9 mouse cellular contexts compared by ENCODE assay signal in genomic region chr1:163091438-163092155, GRCm38 (mm10). TPM values are rescaled to one million over a fixed set of nuclear protein-coding genes. Genes with fewer than 3 reads are reported as not detected.
A peak's percentile ranks its signal among the peaks of the same experiment; 100 is the strongest.
DNase-seq lines count a peak whose midpoint lies in the region; ATAC-seq and TF ChIP-seq lines count a peak whose summit lies in the region.
"Had no signal": no experiment of that assay in that cellular context is flagged by ENCODE, and none has a peak within 500 bp of the region (broad histone marks: within the 10 kb centered on the region; RNA-seq: fewer than 3 reads in every experiment).

No protein-coding gene starts in this region.

- no peak overlapping the region for H3K27ac ChIP-seq in heart, embryonic 12.5 days (ENCODE audit: poor library complexity, severe bottlenecking)
- H3K27ac ChIP-seq in MEL (ENCODE audit: control insufficient read depth, low read depth, low read length): no peak overlapping the region
- H3K27ac ChIP-seq in hindbrain, embryonic 11.5 days (ENCODE audit: low read depth, low read length): no peak overlapping the region
- H3K27ac ChIP-seq in limb, embryonic 11.5 days (replicated peaks; ENCODE audit: low read depth, low read length): no peak overlapping the region
- H3K27ac ChIP-seq: liver, embryonic 15.5 days had no signal

- H3K9me3 ChIP-seq in heart, embryonic 12.5 days (replicated peaks): no peaks in the 10 kb centered on the region
- no peaks in the 10 kb centered on the region for H3K9me3 ChIP-seq in MEL (replicated peaks; ENCODE audit: insufficient read depth, low read length)
- no peaks in the 10 kb centered on the region for H3K9me3 ChIP-seq in hindbrain, embryonic 11.5 days (ENCODE audit: control insufficient read depth, low read length)
- H3K9me3 ChIP-seq in limb, embryonic 11.5 days (ENCODE audit: control insufficient read depth, low read length): no peaks in the 10 kb centered on the region
- H3K9me3 ChIP-seq: liver, embryonic 15.5 days had no signal

- TF ChIP-seq EP300 in MEL (IDR thresholded peaks at IDR 0.05; ENCODE audit: low read depth in 1 of 2, low read length in 2 of 2): no peak

- ATAC-seq in heart, embryonic 12.5 days (ENCODE audit: insufficient number of reproducible peaks, low FRiP score): no peak
- peak; percentile 51; the same call in 1 of the 2 replicates for ATAC-seq in hindbrain, embryonic 11.5 days (ENCODE audit: low FRiP score)
- no peak for ATAC-seq in limb, embryonic 11.5 days (ENCODE audit: insufficient number of reproducible peaks, low FRiP score, low TSS enrichment, low read depth)

- no peak for TF ChIP-seq POLR2A in MEL (IDR thresholded peaks at IDR 0.05; ENCODE audit: control insufficient read depth in 1 of 2, insufficient read depth in 1 of 2, low read depth in 1 of 2, low read length in 2 of 2, poor library complexity in 1 of 2)

- WGBS in heart, embryonic 12.5 days: 49% methylated on average over 10 of the region's 10 CpGs
- 56% methylated on average over 10 of the region's 10 CpGs for WGBS in hindbrain, embryonic 11.5 days
- WGBS in limb, embryonic 11.5 days: 51% methylated on average over 10 of the region's 10 CpGs

- H3K4me1 ChIP-seq in heart, embryonic 12.5 days (replicated peaks): 0 out of 2 replicates have a peak, but pooled peaks cover 6% of the 10 kb centered on the region
- H3K4me1 ChIP-seq in MEL (ENCODE audit: control insufficient read depth in 1 of 2, insufficient read depth in 2 of 2, low read length in 2 of 2): no peaks in the 10 kb centered on the region
- H3K4me1 ChIP-seq in hindbrain, embryonic 11.5 days (replicated peaks; ENCODE audit: control insufficient read depth, insufficient read depth, low read length): no peaks in the 10 kb centered on the region
- no peaks in the 10 kb centered on the region for H3K4me1 ChIP-seq in limb, embryonic 11.5 days (ENCODE audit: control insufficient read depth, insufficient read depth, low read length)
- H3K4me1 ChIP-seq: liver, embryonic 15.5 days had no signal

- peak; percentile 33; the same call in 1 of the 2 replicates for TF ChIP-seq RAD21 in MEL (IDR thresholded peaks at IDR 0.05; ENCODE audit: low read depth, low read length)

- H3K79me2 ChIP-seq in MEL (ENCODE audit: control insufficient read depth, insufficient read depth, low read length, poor library complexity): no peaks in the 10 kb centered on the region

- H3K27me3 ChIP-seq in heart, embryonic 12.5 days (replicated peaks): no peaks in the 10 kb centered on the region
- no peaks in the 10 kb centered on the region for H3K27me3 ChIP-seq in MEL (ENCODE audit: control insufficient read depth in 1 of 2, insufficient read depth in 2 of 2, low read length in 2 of 2)
- H3K27me3 ChIP-seq in hindbrain, embryonic 11.5 days (ENCODE audit: control insufficient read depth, insufficient read depth, low read length): no peaks in the 10 kb centered on the region
- no peaks in the 10 kb centered on the region for H3K27me3 ChIP-seq in limb, embryonic 11.5 days (ENCODE audit: control insufficient read depth, insufficient read depth, low read length)
- H3K27me3 ChIP-seq: liver, embryonic 15.5 days had no signal

- no peak overlapping the region for H3K4me3 ChIP-seq in heart, embryonic 12.5 days
- no peak overlapping the region for H3K4me3 ChIP-seq in MEL (ENCODE audit: control insufficient read depth in 1 of 2, insufficient read depth in 1 of 2, low read depth in 2 of 2, low read length in 2 of 2)
- H3K4me3 ChIP-seq in hindbrain, embryonic 11.5 days (ENCODE audit: low read depth, low read length): no peak overlapping the region
- no peak overlapping the region for H3K4me3 ChIP-seq in limb, embryonic 11.5 days (ENCODE audit: low read depth, low read length)
- H3K4me3 ChIP-seq: liver, embryonic 15.5 days had no signal

- H3K36me3 ChIP-seq in heart, embryonic 12.5 days: no peaks in the 10 kb centered on the region
- no peaks in the 10 kb centered on the region for H3K36me3 ChIP-seq in MEL (ENCODE audit: control insufficient read depth in 1 of 2, insufficient read depth in 2 of 2, low read length in 2 of 2)
- no peaks in the 10 kb centered on the region for H3K36me3 ChIP-seq in hindbrain, embryonic 11.5 days (ENCODE audit: control insufficient read depth, insufficient read depth, low read length)
- no peaks in the 10 kb centered on the region for H3K36me3 ChIP-seq in limb, embryonic 11.5 days (ENCODE audit: control insufficient read depth, insufficient read depth, low read length)
- H3K36me3 ChIP-seq: liver, embryonic 15.5 days had no signal

- intact Hi-C loops in heart, postnatal 14 days (cut with DNase I): no loop called here

- DNase-seq in heart, postnatal 14 days: peak; percentile 7 to 29
- peak; percentile 8 for DNase-seq in MEL (ENCODE audit: low read depth, low spot score)
- peak; percentile 5 to 38 for DNase-seq in cerebellum, postnatal 25 days
- DNase-seq in hindbrain, embryonic 11.5 days (ENCODE audit: low spot score): peak; percentile 55
- peak; percentile 51 for DNase-seq in limb, embryonic 11.5 days (ENCODE audit: low spot score)
- DNase-seq in retina, adult 2 months (ENCODE audit: low read depth, low spot score): peak; percentile 13
- DNase-seq in spleen, postnatal 36 days (ENCODE audit: low spot score in 2 of 2): no peak

- H3K9ac ChIP-seq in heart, embryonic 12.5 days: no peak overlapping the region
- no peak overlapping the region for H3K9ac ChIP-seq in MEL (ENCODE audit: control insufficient read depth, low read depth, low read length, poor library complexity, severe bottlenecking)
- no peak overlapping the region for H3K9ac ChIP-seq in hindbrain, embryonic 11.5 days (ENCODE audit: low read depth, low read length)
- no peak overlapping the region for H3K9ac ChIP-seq in limb, embryonic 11.5 days (ENCODE audit: low read length)
- H3K9ac ChIP-seq: liver, embryonic 15.5 days had no signal

- TF ChIP-seq CTCF in MEL (IDR thresholded peaks at IDR 0.05 in 2 of 3, conservative IDR thresholded peaks at IDR 0.05 in 1 of 3; ENCODE audit: control insufficient read depth in 1 of 3, insufficient read depth in 1 of 3, low read depth in 2 of 3, low read length in 3 of 3, poor library complexity in 1 of 3, severe bottlenecking in 1 of 3): peak in 1 of 3 experiments; percentile 26; a peak in 2 of 6 replicates

- H3K4me2 ChIP-seq in heart, embryonic 12.5 days: no peak overlapping the region
- H3K4me2 ChIP-seq in hindbrain, embryonic 11.5 days (replicated peaks; ENCODE audit: low read depth, low read length): no peak overlapping the region
- no peak overlapping the region for H3K4me2 ChIP-seq in limb, embryonic 11.5 days (ENCODE audit: low read depth, severe bottlenecking)
- H3K4me2 ChIP-seq: liver, embryonic 15.5 days had no signal

TF ChIP-seq in MEL, 35 proteins besides CTCF, POLR2A, EP300 and RAD21:
- TF ChIP-seq CHD1 (IDR thresholded peaks at IDR 0.05; ENCODE audit: low read depth, low read length): no peak
- peak; percentile 32; the same call in 1 of the 2 replicates for TF ChIP-seq SMC3 (IDR thresholded peaks at IDR 0.05; ENCODE audit: low read depth, low read length)

RNA-seq across cellular contexts. Expression of gene Mroh9, which starts 6.1 kb away (rescaled TPM):
- total RNA-seq in heart, postnatal 14 days (2021): not detected
- polyA plus RNA-seq in heart, embryonic 12.5 days (2016; fragmentation: Nextera tagmentation; extraction: Ambion mirVana): not detected in 2 replicates
- not detected in 2 replicates for total RNA-seq in MEL (2012; rRNA removed)
- polyA plus RNA-seq in MEL (2012; ENCODE audit: insufficient read depth in 1 of 2, insufficient read length in 2 of 2, low read depth in 1 of 2, low replicate concordance in 2 of 2, missing spikeins in 1 of 2): not detected
- not detected in 2 replicates for polyA plus RNA-seq in hindbrain, embryonic 11.5 days (2014; fragmentation: Nextera tagmentation; extraction: Ambion mirVana)
- polyA plus RNA-seq in limb, embryonic 11.5 days (2014; fragmentation: Nextera tagmentation; extraction: Ambion mirVana): not detected in 2 replicates
- polyA plus RNA-seq: liver, embryonic 15.5 days had no signal

Comparison
In these comparisons a context has a peak if more than half of its experiments do, and no peak if none do; other contexts are left out.
1. DNase-seq: peak in heart, postnatal 14 days (2 of 2), MEL (single experiment), cerebellum, postnatal 25 days (2 of 2), hindbrain, embryonic 11.5 days (single experiment), limb, embryonic 11.5 days (single experiment) and retina, adult 2 months (single experiment); none in spleen, postnatal 36 days (0 of 2).